Mouse (Mus musculus) forebrain, embryonic 14.5 days (tissue): ENCODE data around the gene Olfr460. TPM values are rescaled to one million over a fixed set of nuclear protein-coding genes. Genes with fewer than 3 reads are reported as not detected.
"Not testable (repeated sequence)": the region's sequence is repeated elsewhere in the genome, so short reads cannot be mapped to it uniquely, and the experiment has no call there.

Experiments used
- ATAC-seq: fragments of 200-750 bp; cut with Nextera tagmentation; 2 replicates; pipeline ENCODE4 v1.8.0; 2017; ENCODE audit warnings: mild to moderate bottlenecking, moderate library complexity
- DNase-seq: peaks from one replicate; pipeline ENCODE4 v3.0.0-alpha.2; 2015; ENCODE audit warnings: low spot score
- H3K27ac ChIP-seq: fragments of 300-500 bp; sonication (generic); 2 replicates; pipeline ENCODE4 v1.5.1; 2014; ENCODE audit warnings: low read depth, mild to moderate bottlenecking, control low read depth, low read length, moderate library complexity
- H3K27me3 ChIP-seq: fragments of 300-500 bp; sonication (generic); replicated peaks from 2 replicates; pipeline ENCODE4 v1.6.1; 2014; ENCODE audit warnings: low read length, control low read depth, mixed read lengths; ENCODE audit not compliant: control insufficient read depth, insufficient read depth
- H3K36me3 ChIP-seq: fragments of 300-500 bp; sonication (generic); 2 replicates; pipeline ENCODE4 v1.6.1; 2014; ENCODE audit warnings: low read length, control low read depth; ENCODE audit not compliant: control insufficient read depth, insufficient read depth
- H3K4me1 ChIP-seq: fragments of 300-500 bp; sonication (generic); 2 replicates; pipeline ENCODE4 v1.6.1; 2014; ENCODE audit warnings: antibody characterized with exemption, low read length, control low read depth; ENCODE audit not compliant: control insufficient read depth, insufficient read depth
- H3K4me2 ChIP-seq: fragments of 300-500 bp; sonication (generic); 2 replicates; pipeline ENCODE4 v1.6.1; 2014; ENCODE audit warnings: mild to moderate bottlenecking, control low read depth, low read length
- H3K4me3 ChIP-seq: fragments of 300-500 bp; sonication (generic); 2 replicates; pipeline ENCODE4 v1.5.1; 2014; ENCODE audit warnings: low read depth, low read length, control low read depth
- H3K9ac ChIP-seq: fragments of 300-500 bp; sonication (generic); 2 replicates; pipeline ENCODE4 v1.6.1; 2014; ENCODE audit warnings: mild to moderate bottlenecking, low read length, control low read depth, moderate library complexity
- H3K9me3 ChIP-seq: fragments of 300-500 bp; sonication (generic); replicated peaks from 2 replicates; pipeline ENCODE4 v1.6.1; 2016; ENCODE audit warnings: low read length, control low read depth, mixed read lengths; ENCODE audit not compliant: control insufficient read depth
- WGBS: fragments of 180-500 bp; shearing (Covaris S2); extraction: QIAGEN DNeasy Blood & Tissue Kit; methylation state at CpG from one replicate; pipeline ENCODE4 v1.1.7; 2014; 5-methylcytosine and 5-hydroxymethylcytosine counted together
- polyA plus RNA-seq: library from polyadenylated mRNA; unstranded; fragments of >200 nt; fragmentation: Nextera tagmentation; extraction: Ambion mirVana; gene quantifications from 2 replicates; pipeline ENCODE4 v1.2.1, GENCODE M21; 2014

Gene Olfr460
- polyA plus RNA-seq, 1 experiment from 2014 or later = not detected

DNA sequence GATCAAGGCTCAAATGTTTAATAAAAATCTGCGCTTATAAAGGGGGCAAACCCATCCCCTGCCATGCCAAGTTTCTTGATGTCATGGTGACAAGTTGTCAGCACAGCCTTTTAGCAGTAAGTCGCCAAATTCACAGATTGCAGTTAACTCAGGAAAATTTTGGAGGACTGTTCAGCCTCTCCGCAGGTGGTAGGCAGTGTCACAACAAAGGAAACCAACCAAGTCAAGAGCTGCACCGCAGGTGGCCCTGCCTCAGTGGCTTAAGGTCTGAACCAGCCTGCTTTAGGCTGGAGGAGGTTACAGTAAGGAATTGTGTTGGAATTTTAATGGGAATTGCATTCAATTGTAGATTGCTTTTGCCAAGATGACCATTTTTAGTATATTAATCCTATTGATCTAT is 29.3 kb downstream of the Olfr460 start:
- not testable (repeated sequence) for H3K4me1 ChIP-seq, H3K36me3 ChIP-seq, H3K4me3 ChIP-seq, H3K9ac ChIP-seq, H3K27me3 ChIP-seq, DNase-seq, ATAC-seq, H3K4me2 ChIP-seq, H3K9me3 ChIP-seq, H3K27ac ChIP-seq
- WGBS = 27% methylated on average over 4 of the region's 4 CpGs

- Histone ChIP-seq H3K9ac (no peak overlapping the region), H3K27me3 (no peaks in the 10 kb centered on the region), H3K4me2 (no peak overlapping the region), H3K4me3 (no peak overlapping the region), H3K36me3 (no peaks in the 10 kb centered on the region), H3K4me1 (no peaks in the 10 kb centered on the region), H3K9me3 (no peaks in the 10 kb centered on the region), H3K27ac (no peak overlapping the region)
- peak; percentile 59 for DNase-seq
- no peak for ATAC-seq
Measured at GRCm38 (mm10) chr6:40607431-40607830, 38.1 kb downstream of the Olfr460 start.

DNA sequence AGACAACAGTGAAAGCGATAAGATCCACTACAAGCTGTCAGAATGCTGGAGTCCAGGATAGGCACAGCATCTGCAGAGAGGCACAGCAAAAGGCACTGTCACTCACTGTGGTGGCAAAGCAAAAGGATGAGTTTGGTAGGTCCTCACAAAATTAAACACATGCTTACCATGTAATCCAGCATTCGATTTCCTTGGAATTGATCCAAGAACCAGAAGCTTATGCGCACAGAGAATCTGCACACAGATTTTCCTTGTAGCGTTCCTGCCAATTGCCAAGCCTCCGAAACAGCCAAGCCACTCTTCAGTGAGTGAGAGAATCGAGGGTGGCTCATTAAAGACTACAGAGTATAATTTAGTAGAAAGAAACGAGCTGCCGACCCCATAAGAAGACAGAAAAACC is 41.0 kb downstream of the Olfr460 start:
- Histone ChIP-seq H3K4me2 (no peak overlapping the region), H3K4me3 (no peak overlapping the region), H3K36me3 (no peaks in the 10 kb centered on the region), H3K9me3 (no peaks in the 10 kb centered on the region), H3K27me3 (no peaks in the 10 kb centered on the region), H3K9ac (no peak overlapping the region), H3K4me1 (no peaks in the 10 kb centered on the region), H3K27ac (no peak overlapping the region)
- 40% methylated on average over 8 of the region's 8 CpGs for WGBS
- DNase-seq (peak; percentile 90), ATAC-seq (peak; percentile 90; the same call in 1 of the 2 replicates)

DNA sequence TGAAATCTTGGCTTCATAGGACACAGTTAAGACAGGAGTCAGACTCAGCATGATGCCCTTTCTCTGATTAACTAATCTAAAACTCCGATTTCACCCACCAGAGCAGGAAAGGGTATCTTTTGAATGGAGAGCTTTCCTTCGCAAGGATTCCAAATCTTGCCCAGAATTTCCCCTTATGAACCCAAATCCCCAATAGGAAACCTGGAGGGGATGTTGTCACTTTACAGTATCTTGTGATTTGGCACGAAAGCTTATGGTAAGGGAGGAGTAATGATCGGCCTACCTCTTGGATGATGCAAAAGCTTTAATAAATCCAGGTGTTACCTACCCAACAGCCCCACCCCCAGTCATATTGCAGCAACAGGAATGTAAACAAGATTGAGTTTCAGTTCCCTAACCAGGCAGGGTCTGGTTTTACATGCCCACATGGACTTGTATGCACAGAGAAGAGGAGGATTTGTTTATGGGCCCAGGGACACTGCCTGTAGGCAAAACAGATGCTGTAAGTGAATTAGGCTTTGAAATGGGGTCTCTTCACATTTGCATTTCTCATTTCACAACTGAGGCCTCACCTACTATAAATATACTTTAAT is 44.1 kb downstream of the Olfr460 start, which contains the start of gene Tas2r138:
Gene Tas2r138, minus strand, starts transcription at position 51 of the 593 bp plus-strand sequence.
- ATAC-seq = no peak
- no peak for DNase-seq
- Histone ChIP-seq H3K4me1 (no peaks in the 10 kb centered on the region), H3K9me3 (no peaks in the 10 kb centered on the region), H3K27me3 (no peaks in the 10 kb centered on the region), H3K4me3 (no peak within 1 kb of the TSS), H3K36me3 (no peaks in the 10 kb centered on the region), H3K4me2 (no peak within 1 kb of the TSS), H3K9ac (no peak within 1 kb of the TSS), H3K27ac (no peak within 1 kb of the TSS)
- 84% methylated on average over 4 of the region's 4 CpGs for WGBS

- ATAC-seq (peak; percentile 75), DNase-seq (peak; percentile 84)
- Histone ChIP-seq H3K36me3 (no peaks in the 10 kb centered on the region), H3K4me1 (no peaks in the 10 kb centered on the region), H3K27ac (no peak overlapping the region), H3K4me2 (no peak overlapping the region), H3K9me3 (no peaks in the 10 kb centered on the region), H3K9ac (no peak overlapping the region), H3K4me3 (no peak overlapping the region), H3K27me3 (no peaks in the 10 kb centered on the region)
- WGBS = 21% methylated on average over 2 of the region's 2 CpGs
Measured at GRCm38 (mm10) chr6:40617965-40618364, 48.7 kb downstream of the Olfr460 start.

Other genes starting within 250 kb of the Olfr460 start
- gene Agk, start 244.3 kb upstream of the Olfr460 start, polyA plus RNA-seq = 49.5 and 56.7 TPM in 2 replicates
- 35.8 and 38.7 TPM in 2 replicates for gene E330009J07Rik, start 133.4 kb upstream of the Olfr460 start, polyA plus RNA-seq
- gene Wee2, start 130.4 kb upstream of the Olfr460 start, polyA plus RNA-seq = 0.07 and 0.23 TPM in 2 replicates
- gene Ssbp1, start 98.1 kb upstream of the Olfr460 start, polyA plus RNA-seq = 116 and 140 TPM in 2 replicates
- not detected in 2 replicates for gene Tas2r137, start 78.3 kb upstream of the Olfr460 start, polyA plus RNA-seq
- gene Tas2r108, start 76.0 kb upstream of the Olfr460 start, polyA plus RNA-seq = not detected in 2 replicates
- not detected in 2 replicates for gene Prss37, start 50.0 kb upstream of the Olfr460 start, polyA plus RNA-seq
- not detected in 2 replicates for gene Olfr461, start 14.4 kb upstream of the Olfr460 start, polyA plus RNA-seq
- gene Clec5a, start 16.3 kb downstream of the Olfr460 start, polyA plus RNA-seq = 0.66 and 0.84 TPM in 2 replicates
- not detected in 2 replicates for gene Tas2r138, start 43.8 kb downstream of the Olfr460 start, polyA plus RNA-seq
- gene Mgam, start 59.3 kb downstream of the Olfr460 start, polyA plus RNA-seq = 0.17 TPM in 1 of 2 replicates, not detected in the other